Mouse (Mus musculus) kidney, postnatal 36 days (tissue): ENCODE measurements at regions not wholly inside any gene's neighbourhood (a gene's known extent, or its start where the extent isn't known, plus 50 kb on each side); places are given as distances from the start of the nearest gene placed in this dataset.
A peak's percentile ranks its signal among the peaks of the same experiment; 100 is the strongest.

Experiments
- DNase-seq, 2 experiments: peaks; one replicate each; pipeline ENCODE4 v3.0.0; 2021 to 2022; ENCODE audit warnings: mixed read lengths in 2 of 2

- peak; percentile 28 to 46 for DNase-seq
Observed at GRCm38 (mm10) chr12:70590456-70591050, 137.7 kb downstream of the Tmx1 start.

GRCm38 (mm10) chr12:70592821-70593220 is 139.9 kb downstream of the Tmx1 start:
- DNase-seq = peak; percentile 53 to 76

- no peak for DNase-seq
Observed at GRCm38 (mm10) chr12:70598211-70598701, 145.4 kb downstream of the Tmx1 start.

- DNase-seq = no peak
Observed at GRCm38 (mm10) chr12:70599731-70600130, 146.8 kb downstream of the Tmx1 start.

- no peak for DNase-seq
Observed at GRCm38 (mm10) chr12:70603869-70604268, 151.0 kb downstream of the Tmx1 start.

- DNase-seq = no peak
Observed at GRCm38 (mm10) chr12:70608672-70609071, 155.8 kb downstream of the Tmx1 start.

- DNase-seq = no peak
Observed at GRCm38 (mm10) chr12:70609116-70609871, 156.4 kb downstream of the Tmx1 start.

GRCm38 (mm10) chr12:70611891-70612290 is 159.0 kb downstream of the Tmx1 start:
- peak; percentile 38 to 75 for DNase-seq

GRCm38 (mm10) chr12:70613244-70613643 is 160.3 kb downstream of the Tmx1 start:
- DNase-seq = no peak

- no peak for DNase-seq
Observed at GRCm38 (mm10) chr12:70614101-70614500, 161.2 kb downstream of the Tmx1 start.

GRCm38 (mm10) chr12:70614686-70615085 is 161.8 kb downstream of the Tmx1 start:
- no peak for DNase-seq

GRCm38 (mm10) chr12:70615123-70615522 is 162.2 kb downstream of the Tmx1 start:
- no peak for DNase-seq

GRCm38 (mm10) chr12:70616049-70616448 is 163.2 kb downstream of the Tmx1 start:
- DNase-seq = no peak

GRCm38 (mm10) chr12:70616487-70616886 is 163.6 kb downstream of the Tmx1 start:
- no peak for DNase-seq

GRCm38 (mm10) chr12:70617024-70617423 is 164.1 kb downstream of the Tmx1 start:
- DNase-seq = no peak

- no peak for DNase-seq
Observed at GRCm38 (mm10) chr12:70617979-70618378, 165.1 kb downstream of the Tmx1 start.

- DNase-seq = no peak
Observed at GRCm38 (mm10) chr12:70619436-70619835, 166.5 kb downstream of the Tmx1 start.

- no peak for DNase-seq
Observed at GRCm38 (mm10) chr12:70622019-70622418, 169.1 kb downstream of the Tmx1 start.

- DNase-seq = no peak
Observed at GRCm38 (mm10) chr12:70624298-70624980, 171.5 kb downstream of the Tmx1 start.

GRCm38 (mm10) chr12:70627638-70628037 is 174.7 kb downstream of the Tmx1 start:
- DNase-seq = no peak

GRCm38 (mm10) chr12:70628384-70629365 is 175.8 kb downstream of the Tmx1 start:
- DNase-seq = no peak

- DNase-seq = no peak
Observed at GRCm38 (mm10) chr12:70629371-70629770, 176.5 kb downstream of the Tmx1 start.
